Mouse (Mus musculus) embryonic facial prominence, embryonic 13.5 days (tissue): ENCODE measurements at regions not wholly inside any gene's neighbourhood (a gene's known extent, or its start where the extent isn't known, plus 50 kb on each side); places are given as distances from the start of the nearest gene placed in this dataset.

Experiments
- ATAC-seq: fragments of 200-750 bp; cut with Nextera tagmentation; 2 replicates; pipeline ENCODE4 v1.8.0; 2017; ENCODE audit warnings: low read depth; ENCODE audit not compliant: insufficient number of reproducible peaks, insufficient read depth, low FRiP score, low TSS enrichment
- H3K27ac ChIP-seq: fragments of 300-500 bp; sonication (generic); 2 replicates; pipeline ENCODE4 v1.5.1; 2015; ENCODE audit warnings: moderate library complexity, mild to moderate bottlenecking, inconsistent platforms
- H3K27me3 ChIP-seq: fragments of 300-500 bp; sonication (generic); 2 replicates; pipeline ENCODE4 v1.6.1; 2015; ENCODE audit warnings: mild to moderate bottlenecking, inconsistent platforms
- H3K36me3 ChIP-seq: fragments of 300-500 bp; sonication (generic); 2 replicates; pipeline ENCODE4 v1.6.1; 2015; ENCODE audit warnings: mild to moderate bottlenecking, inconsistent platforms
- H3K4me1 ChIP-seq: fragments of 300-500 bp; sonication (generic); 2 replicates; pipeline ENCODE4 v1.6.1; 2015; ENCODE audit warnings: inconsistent platforms
- H3K4me2 ChIP-seq: fragments of 300-500 bp; sonication (generic); 2 replicates; pipeline ENCODE4 v1.6.1; 2015; ENCODE audit warnings: moderate library complexity, mild to moderate bottlenecking, inconsistent platforms
- H3K4me3 ChIP-seq: fragments of 300-500 bp; sonication (generic); 2 replicates; pipeline ENCODE4 v1.5.1; 2015; ENCODE audit warnings: mild to moderate bottlenecking, inconsistent platforms
- H3K9ac ChIP-seq: fragments of 300-500 bp; sonication (generic); 2 replicates; pipeline ENCODE4 v1.6.1; 2015; ENCODE audit warnings: mild to moderate bottlenecking, inconsistent platforms
- H3K9me3 ChIP-seq: fragments of 300-500 bp; sonication (generic); 2 replicates; pipeline ENCODE4 v1.6.1; 2016; ENCODE audit warnings: inconsistent platforms
- WGBS: fragments of 180-500 bp; shearing (Covaris S2); methylation state at CpG from one replicate; pipeline ENCODE4 v1.1.7; 2015; ENCODE audit warnings: mixed read lengths; 5-methylcytosine and 5-hydroxymethylcytosine counted together

- no peak overlapping the region for H3K27ac ChIP-seq
- 48% methylated on average over 3 of the region's 3 CpGs for WGBS
- no peak for ATAC-seq
Observed at GRCm38 (mm10) chr15:7578439-7578838, 180.2 kb upstream of the Egflam start.

GRCm38 (mm10) chr15:7587210-7587609 is 189.0 kb upstream of the Egflam start:
- no peaks in the 10 kb centered on the region for H3K9me3 ChIP-seq
- no peak overlapping the region for H3K4me2 ChIP-seq
- H3K9ac ChIP-seq, result no peak overlapping the region
- H3K4me1 ChIP-seq, result no peaks in the 10 kb centered on the region
- H3K27me3 ChIP-seq, result no peaks in the 10 kb centered on the region
- WGBS, result 71% methylated on average over 3 of the region's 3 CpGs
- H3K36me3 ChIP-seq, result no peaks in the 10 kb centered on the region
- no peak overlapping the region for H3K27ac ChIP-seq
- ATAC-seq, result no peak
- H3K4me3 ChIP-seq, result no peak overlapping the region

More at GRCm38 (mm10) chr15:7578439-7578838, 180.2 kb upstream of the Egflam start:
- Histone ChIP-seq H3K36me3 (no peaks in the 10 kb centered on the region), H3K9me3 (no peaks in the 10 kb centered on the region), H3K4me3 (no peak overlapping the region), H3K4me1 (peaks cover 4% of the 10 kb centered on the region; the same call in 1 of the 2 replicates), H3K27me3 (peaks cover 3% of the 10 kb centered on the region; the same call in 1 of the 2 replicates), H3K9ac (no peak overlapping the region), H3K4me2 (no peak overlapping the region)

- Histone ChIP-seq H3K9me3 (no peaks in the 10 kb centered on the region), H3K36me3 (no peaks in the 10 kb centered on the region), H3K27me3 (no peaks in the 10 kb centered on the region), H3K4me3 (no peak overlapping the region), H3K4me1 (no peaks in the 10 kb centered on the region), H3K27ac (no peak overlapping the region), H3K4me2 (no peak overlapping the region), H3K9ac (no peak overlapping the region)
- ATAC-seq, result no peak
Observed at GRCm38 (mm10) chr15:7591486-7591885, 193.3 kb upstream of the Egflam start.

DNA sequence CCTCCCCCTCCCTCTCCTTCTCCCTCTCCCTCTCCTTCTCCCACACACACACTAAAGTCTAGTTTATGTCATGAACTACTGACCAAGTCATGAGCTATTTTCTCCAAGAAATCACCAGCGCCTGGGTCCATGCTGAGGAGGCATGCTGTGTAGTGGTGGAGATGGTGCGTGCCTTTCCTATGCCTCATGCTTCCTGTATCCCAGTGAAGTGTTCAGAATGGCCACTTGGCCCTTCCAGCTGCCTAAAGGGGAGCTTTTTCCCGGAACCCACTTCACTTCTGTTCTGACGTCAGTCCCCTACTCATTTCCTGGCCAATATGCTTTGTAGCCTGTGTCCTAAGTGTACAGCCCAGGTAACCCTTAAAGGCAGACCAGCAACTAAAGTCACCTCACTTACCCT is 199.1 kb upstream of the Egflam start:
- Histone ChIP-seq H3K4me1 (no peaks in the 10 kb centered on the region), H3K9me3 (no peaks in the 10 kb centered on the region), H3K27ac (no peak overlapping the region), H3K27me3 (0 out of 2 replicates have a peak, but pooled peaks cover 5% of the 10 kb centered on the region), H3K4me2 (no peak overlapping the region), H3K4me3 (no peak overlapping the region), H3K9ac (no peak overlapping the region), H3K36me3 (no peaks in the 10 kb centered on the region)
- no peak for ATAC-seq
- WGBS, result 77% methylated on average over 4 of the region's 4 CpGs

- Histone ChIP-seq H3K27ac (no peak overlapping the region), H3K4me2 (no peak overlapping the region), H3K27me3 (0 out of 2 replicates have a peak, but pooled peaks cover 5% of the 10 kb centered on the region), H3K36me3 (no peaks in the 10 kb centered on the region), H3K9me3 (no peaks in the 10 kb centered on the region), H3K9ac (no peak overlapping the region), H3K4me1 (no peaks in the 10 kb centered on the region), H3K4me3 (no peak overlapping the region)
- no peak for ATAC-seq
Observed at GRCm38 (mm10) chr15:7597805-7598204, 199.6 kb upstream of the Egflam start.

GRCm38 (mm10) chr15:7601540-7601939 is 203.3 kb upstream of the Egflam start:
- Histone ChIP-seq H3K4me1 (no peaks in the 10 kb centered on the region), H3K36me3 (no peaks in the 10 kb centered on the region), H3K27me3 (peaks cover 10% of the 10 kb centered on the region; the same call in 1 of the 2 replicates), H3K4me2 (no peak overlapping the region), H3K9me3 (no peaks in the 10 kb centered on the region), H3K27ac (no peak overlapping the region), H3K4me3 (no peak overlapping the region), H3K9ac (no peak overlapping the region)
- 56% methylated on average over 2 of the region's 2 CpGs for WGBS
- ATAC-seq, result no peak

DNA sequence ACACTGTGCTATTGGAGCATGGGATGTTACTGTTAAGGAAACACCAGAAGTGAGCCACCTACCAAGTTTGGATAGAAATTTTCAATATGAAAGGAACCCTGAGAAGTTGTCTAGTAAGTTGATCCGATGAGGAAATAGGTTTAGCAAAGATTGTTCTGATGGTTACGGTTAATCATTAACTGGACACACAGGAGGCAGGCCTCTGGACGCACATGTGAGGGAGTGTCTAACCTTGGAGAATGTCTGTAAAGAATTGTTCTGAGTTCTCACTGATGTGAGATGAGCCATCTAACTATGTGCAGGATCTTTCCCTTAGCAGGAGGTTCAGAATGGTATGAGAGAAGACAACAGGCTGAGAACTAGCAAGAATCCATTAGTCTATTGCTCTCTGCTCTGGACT is 205.8 kb upstream of the Gdnf start:
- Histone ChIP-seq H3K36me3 (no peaks in the 10 kb centered on the region), H3K4me2 (no peak overlapping the region), H3K9ac (no peak overlapping the region), H3K27ac (no peak overlapping the region), H3K27me3 (peaks cover 10% of the 10 kb centered on the region; the same call in 1 of the 2 replicates), H3K4me3 (no peak overlapping the region), H3K9me3 (no peaks in the 10 kb centered on the region), H3K4me1 (no peaks in the 10 kb centered on the region)
- no peak for ATAC-seq
- WGBS, result 91% methylated on average over 3 of the region's 3 CpGs

DNA sequence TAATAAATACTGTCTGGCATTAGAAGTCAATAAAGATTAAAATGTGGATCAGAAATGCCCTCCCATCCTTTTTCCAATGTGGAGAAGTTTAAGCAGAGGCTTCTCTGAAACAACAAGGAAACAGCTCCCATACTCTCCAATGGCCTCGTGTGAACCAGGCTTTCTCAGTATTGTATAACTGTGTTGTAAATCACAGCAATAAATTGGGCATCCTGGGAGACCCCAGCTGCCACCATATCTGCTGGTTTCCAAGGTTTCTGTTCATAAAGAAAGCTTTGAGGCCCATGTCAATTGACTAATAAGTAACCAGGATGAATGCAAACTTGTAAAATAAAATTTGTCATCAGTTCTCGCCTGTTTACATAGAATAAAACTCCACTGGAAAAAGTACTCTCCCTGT is 192.7 kb upstream of the Gdnf start:
- no peak overlapping the region for H3K9ac ChIP-seq
- H3K27ac ChIP-seq, result no peak overlapping the region
- H3K9me3 ChIP-seq, result no peaks in the 10 kb centered on the region
- H3K36me3 ChIP-seq, result no peaks in the 10 kb centered on the region
- H3K4me2 ChIP-seq, result no peak overlapping the region
- 0 out of 2 replicates have a peak, but pooled peaks cover 2% of the 10 kb centered on the region for H3K4me1 ChIP-seq
- peaks cover 11% of the 10 kb centered on the region for H3K27me3 ChIP-seq
- WGBS, result 75% methylated on average over 2 of the region's 2 CpGs
- ATAC-seq, result no peak
- H3K4me3 ChIP-seq, result no peak overlapping the region

GRCm38 (mm10) chr15:7623026-7623425 is 187.6 kb upstream of the Gdnf start:
- Histone ChIP-seq H3K4me3 (no peak overlapping the region), H3K9me3 (no peaks in the 10 kb centered on the region), H3K4me1 (no peaks in the 10 kb centered on the region), H3K4me2 (no peak overlapping the region), H3K9ac (no peak overlapping the region), H3K27ac (no peak overlapping the region), H3K36me3 (no peaks in the 10 kb centered on the region), H3K27me3 (peaks cover 17% of the 10 kb centered on the region)
- WGBS, result 54% methylated on average over 2 of the region's 2 CpGs
- ATAC-seq, result no peak

DNA sequence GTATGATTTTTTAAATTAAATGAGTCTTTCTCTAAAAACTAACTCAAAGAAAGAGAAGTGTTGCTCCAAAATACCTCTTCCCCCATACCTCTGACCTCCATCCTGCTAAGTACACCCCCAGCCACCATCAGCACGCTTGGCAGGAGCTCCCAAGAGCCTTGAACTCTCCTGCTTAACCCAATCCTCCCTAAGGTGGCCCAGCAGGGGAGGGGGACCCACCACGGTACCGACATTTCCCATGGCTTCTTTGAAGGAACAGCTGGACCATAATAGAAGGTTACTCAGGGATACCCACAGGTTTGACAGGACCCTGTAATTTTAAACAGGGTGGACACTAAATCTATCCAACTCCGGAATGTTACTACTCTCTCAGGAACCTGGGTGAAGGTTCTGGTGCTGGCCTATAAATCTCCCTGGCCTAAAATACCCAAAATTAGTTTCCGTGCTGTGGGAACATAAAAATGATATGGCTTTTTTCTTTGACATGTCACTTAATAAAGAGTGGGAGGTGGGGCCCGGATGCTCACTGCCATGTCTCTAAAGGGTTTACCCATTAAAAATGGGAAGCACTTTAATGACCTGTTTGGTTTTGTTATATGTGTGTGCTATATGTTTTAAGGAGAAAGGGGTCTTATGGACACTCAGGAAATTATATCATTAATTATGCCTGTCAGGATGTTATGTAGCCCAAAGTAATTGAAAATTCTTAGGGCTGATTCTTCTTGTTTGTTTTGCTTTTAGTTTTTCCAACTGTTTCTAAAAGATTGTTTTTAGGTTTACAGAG is 185.8 kb upstream of the Gdnf start:
- H3K9me3 ChIP-seq, result no peaks in the 10 kb centered on the region
- no peak for ATAC-seq
- no peaks in the 10 kb centered on the region for H3K4me1 ChIP-seq
- WGBS, result 66% methylated on average over 6 of the region's 6 CpGs
- peaks cover 17% of the 10 kb centered on the region for H3K27me3 ChIP-seq
- no peaks in the 10 kb centered on the region for H3K36me3 ChIP-seq
- no peak overlapping the region for H3K9ac ChIP-seq
- H3K4me3 ChIP-seq, result no peak overlapping the region
- H3K27ac ChIP-seq, result no peak overlapping the region
- no peak overlapping the region for H3K4me2 ChIP-seq

DNA sequence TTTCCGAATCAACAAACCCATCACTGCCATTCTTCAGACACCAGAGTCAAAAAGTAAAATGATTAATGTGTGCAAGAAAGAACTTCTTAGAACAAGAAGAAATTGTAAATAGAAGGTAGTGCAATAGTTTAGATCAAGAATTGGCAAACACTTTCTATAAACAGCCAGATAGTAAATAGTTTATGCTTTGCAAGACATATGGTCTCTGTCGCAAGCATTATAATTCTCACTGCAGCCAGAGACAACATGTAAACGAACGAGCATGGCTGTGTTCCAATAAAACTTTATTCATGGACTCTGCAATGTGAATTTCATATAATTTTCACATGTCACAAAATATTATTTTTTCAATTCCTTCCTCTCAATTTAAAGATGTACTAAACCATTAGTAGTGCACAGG is 180.8 kb upstream of the Gdnf start:
- H3K4me3 ChIP-seq, result no peak overlapping the region
- H3K27me3 ChIP-seq, result 0 out of 2 replicates have a peak, but pooled peaks cover 4% of the 10 kb centered on the region
- WGBS, result 93% methylated on average over 4 of the region's 4 CpGs
- H3K9ac ChIP-seq, result no peak overlapping the region
- H3K27ac ChIP-seq, result no peak overlapping the region
- H3K36me3 ChIP-seq, result no peaks in the 10 kb centered on the region
- H3K9me3 ChIP-seq, result no peaks in the 10 kb centered on the region
- no peaks in the 10 kb centered on the region for H3K4me1 ChIP-seq
- ATAC-seq, result no peak
- H3K4me2 ChIP-seq, result no peak overlapping the region

DNA sequence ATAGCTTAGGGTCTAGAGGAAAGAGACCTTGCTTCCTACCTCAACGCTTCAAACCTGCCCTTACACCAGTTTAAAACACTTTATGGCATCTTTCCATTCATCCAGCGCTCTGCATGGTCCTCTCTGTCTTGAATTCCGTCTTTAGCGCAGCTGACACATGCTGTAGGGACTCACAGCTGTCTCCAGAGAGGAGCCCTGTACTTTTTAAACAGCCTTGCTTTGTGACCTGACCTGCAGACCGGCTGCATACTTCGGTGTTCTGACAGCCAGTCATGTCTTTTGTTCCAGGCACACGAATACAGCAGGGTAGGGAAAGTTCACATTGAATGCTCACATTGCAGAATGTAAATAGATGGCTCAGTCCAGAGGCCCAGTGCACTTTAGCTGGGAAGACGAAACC is 175.4 kb upstream of the Gdnf start:
- 0 out of 2 replicates have a peak, but pooled peaks cover 3% of the 10 kb centered on the region for H3K4me1 ChIP-seq
- no peak for ATAC-seq
- 57% methylated on average over 8 of the region's 8 CpGs for WGBS

More for the DNA sequence above, 175.4 kb upstream of the Gdnf start:
- H3K4me2 ChIP-seq, result no peak overlapping the region
- no peak overlapping the region for H3K9ac ChIP-seq
- no peaks in the 10 kb centered on the region for H3K9me3 ChIP-seq
- no peak overlapping the region for H3K4me3 ChIP-seq
- 0 out of 2 replicates have a peak, but pooled peaks cover 4% of the 10 kb centered on the region for H3K27me3 ChIP-seq
- no peak overlapping the region for H3K27ac ChIP-seq
- no peaks in the 10 kb centered on the region for H3K36me3 ChIP-seq
